Mouse (Mus musculus) forebrain, embryonic 13.5 days (tissue): Measurements from ENCODE around the gene Kbtbd12. TPM values are rescaled to one million over a fixed set of nuclear protein-coding genes. Genes with fewer than 3 reads are reported as not detected.
A peak's percentile ranks its signal among the peaks of the same experiment; 100 is the strongest.

Experiments
- ATAC-seq: fragments of 200-750 bp; cut with Nextera tagmentation; 2 replicates; pipeline ENCODE4 v1.8.0; 2017
- H3K27ac ChIP-seq: fragments of 300-500 bp; sonication (generic); 2 replicates; pipeline ENCODE4 v1.5.1; 2015; ENCODE audit warnings: inconsistent platforms, mild to moderate bottlenecking, moderate library complexity
- H3K27me3 ChIP-seq: fragments of 300-500 bp; sonication (generic); 2 replicates; pipeline ENCODE4 v1.6.1; 2015; ENCODE audit warnings: mild to moderate bottlenecking, inconsistent platforms
- H3K36me3 ChIP-seq: fragments of 300-500 bp; sonication (generic); 2 replicates; pipeline ENCODE4 v1.6.1; 2015; ENCODE audit warnings: mild to moderate bottlenecking, inconsistent platforms; ENCODE audit not compliant: poor library complexity, severe bottlenecking
- H3K4me1 ChIP-seq: fragments of 300-500 bp; sonication (generic); 2 replicates; pipeline ENCODE4 v1.6.1; 2015; ENCODE audit warnings: inconsistent platforms
- H3K4me2 ChIP-seq: fragments of 300-500 bp; sonication (generic); 2 replicates; pipeline ENCODE4 v1.6.1; 2015; ENCODE audit warnings: inconsistent platforms, mild to moderate bottlenecking, moderate library complexity
- H3K4me3 ChIP-seq: fragments of 300-500 bp; sonication (generic); 2 replicates; pipeline ENCODE4 v1.5.1; 2015; ENCODE audit warnings: mild to moderate bottlenecking, inconsistent platforms
- H3K9ac ChIP-seq: fragments of 300-500 bp; sonication (generic); 2 replicates; pipeline ENCODE4 v1.6.1; 2015; ENCODE audit warnings: mild to moderate bottlenecking, inconsistent platforms
- H3K9me3 ChIP-seq: fragments of 300-500 bp; sonication (generic); replicated peaks from 2 replicates; pipeline ENCODE4 v1.6.1; 2016; ENCODE audit warnings: inconsistent platforms
- WGBS: fragments of 180-500 bp; shearing (Covaris S2); methylation state at CpG from one replicate; pipeline ENCODE4 v1.1.7; 2015; 5-methylcytosine and 5-hydroxymethylcytosine counted together
- polyA plus RNA-seq: library from polyadenylated mRNA; unstranded; fragments of >200 nt; fragmentation: Nextera tagmentation; extraction: Ambion mirVana; gene quantifications from 2 replicates; pipeline ENCODE4 v1.2.1, GENCODE M21; 2015

The Kbtbd12 gene
- polyA plus RNA-seq, 1 experiment from 2014 or later: not detected

DNA sequence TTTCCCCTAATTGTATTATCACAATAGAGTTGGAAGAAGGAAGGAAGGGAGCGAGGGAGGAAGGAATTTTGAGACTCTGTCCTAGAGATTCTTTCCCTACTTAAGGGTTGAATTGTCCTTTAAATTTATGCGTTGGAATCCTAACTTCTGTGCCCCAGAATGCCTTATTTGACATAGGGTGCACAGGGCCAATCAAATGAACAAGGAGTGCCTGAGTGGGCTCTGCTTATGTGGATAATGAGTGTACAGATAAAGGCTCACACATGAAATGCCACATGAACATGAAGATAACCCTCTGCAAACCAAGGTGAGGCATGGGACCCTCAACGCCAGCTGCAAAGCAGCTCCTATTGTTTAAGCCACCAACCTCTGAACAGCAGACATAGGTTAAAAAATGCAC lies 2.6 kb upstream of the Kbtbd12 start:
- H3K4me1 ChIP-seq: peaks cover 19% of the 10 kb centered on the region
- WGBS: 10% methylated on average over 3 of the region's 3 CpGs
- H3K36me3 ChIP-seq: no peaks in the 10 kb centered on the region
- H3K9ac ChIP-seq: peak overlapping the region; percentile 46; the same call in 1 of the 2 replicates
- H3K4me3 ChIP-seq: no peak overlapping the region
- H3K27ac ChIP-seq: peak overlapping the region; percentile 35; the same call in 1 of the 2 replicates
- H3K9me3 ChIP-seq: peaks cover 12% of the 10 kb centered on the region
- H3K4me2 ChIP-seq: peak overlapping the region; percentile 49
- no peaks in the 10 kb centered on the region for H3K27me3 ChIP-seq
- ATAC-seq: no peak

- H3K9me3 ChIP-seq: peaks cover 12% of the 10 kb centered on the region
- H3K4me3 ChIP-seq: 0 out of 2 replicates have a peak overlapping the region, but pooled peaks have one; percentile 15
- H3K4me1 ChIP-seq: peaks cover 19% of the 10 kb centered on the region
- no peaks in the 10 kb centered on the region for H3K27me3 ChIP-seq
- WGBS: under 1% methylated on average over 9 of the region's 9 CpGs
- H3K27ac ChIP-seq: peak overlapping the region; percentile 35; the same call in 1 of the 2 replicates
- H3K4me2 ChIP-seq: peak overlapping the region; percentile 49
- H3K9ac ChIP-seq: peak overlapping the region; percentile 46; the same call in 1 of the 2 replicates
- peak; percentile 80 for ATAC-seq
- H3K36me3 ChIP-seq: no peaks in the 10 kb centered on the region
Measured at GRCm38 (mm10) chr6:88639921-88640320, 2.2 kb upstream of the Kbtbd12 start.

DNA sequence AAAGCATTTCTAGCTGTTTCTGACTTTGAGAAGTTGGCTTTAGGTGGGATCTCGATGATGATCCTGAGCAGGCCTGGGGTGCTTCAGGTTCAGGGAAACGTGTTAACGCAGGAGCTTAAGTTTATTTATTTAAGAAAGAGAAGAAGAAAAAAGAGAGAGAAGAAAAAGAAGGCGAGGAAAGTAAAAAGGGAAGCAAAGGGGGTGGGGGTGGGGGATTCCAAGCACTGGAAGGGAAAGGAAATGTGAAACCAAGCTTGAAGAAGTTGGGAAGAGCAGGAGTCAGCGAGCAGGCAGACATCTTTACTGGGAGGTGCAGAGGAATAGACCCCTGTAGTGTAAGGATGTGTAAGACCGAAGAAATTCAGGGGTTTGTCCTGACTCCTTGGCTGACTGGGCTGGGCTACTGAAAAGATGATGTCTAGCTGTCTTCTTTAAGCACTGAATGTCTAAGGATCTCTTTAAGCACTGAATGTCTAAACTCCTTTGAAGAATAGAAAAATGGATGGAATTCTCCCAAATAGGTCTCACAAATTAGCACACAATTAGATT lies 1.7 kb upstream of the Kbtbd12 start:
- ATAC-seq: no peak; the same call in 1 of the 2 replicates
- no peaks in the 10 kb centered on the region for H3K27me3 ChIP-seq
- 22% methylated on average over 6 of the region's 6 CpGs for WGBS

GRCm38 (mm10) chr6:88638917-88639316 lies 1.2 kb upstream of the Kbtbd12 start:
- no peak overlapping the region for H3K27ac ChIP-seq
- ATAC-seq: no peak

More for the DNA sequence above, 1.7 kb upstream of the Kbtbd12 start:
- Histone ChIP-seq H3K27ac (no peak overlapping the region; the same call in 1 of the 2 replicates), H3K36me3 (no peaks in the 10 kb centered on the region), H3K4me2 (peak overlapping the region; percentile 49), H3K9ac (no peak overlapping the region), H3K4me3 (no peak overlapping the region), H3K4me1 (peaks cover 19% of the 10 kb centered on the region), H3K9me3 (peaks cover 12% of the 10 kb centered on the region)

DNA sequence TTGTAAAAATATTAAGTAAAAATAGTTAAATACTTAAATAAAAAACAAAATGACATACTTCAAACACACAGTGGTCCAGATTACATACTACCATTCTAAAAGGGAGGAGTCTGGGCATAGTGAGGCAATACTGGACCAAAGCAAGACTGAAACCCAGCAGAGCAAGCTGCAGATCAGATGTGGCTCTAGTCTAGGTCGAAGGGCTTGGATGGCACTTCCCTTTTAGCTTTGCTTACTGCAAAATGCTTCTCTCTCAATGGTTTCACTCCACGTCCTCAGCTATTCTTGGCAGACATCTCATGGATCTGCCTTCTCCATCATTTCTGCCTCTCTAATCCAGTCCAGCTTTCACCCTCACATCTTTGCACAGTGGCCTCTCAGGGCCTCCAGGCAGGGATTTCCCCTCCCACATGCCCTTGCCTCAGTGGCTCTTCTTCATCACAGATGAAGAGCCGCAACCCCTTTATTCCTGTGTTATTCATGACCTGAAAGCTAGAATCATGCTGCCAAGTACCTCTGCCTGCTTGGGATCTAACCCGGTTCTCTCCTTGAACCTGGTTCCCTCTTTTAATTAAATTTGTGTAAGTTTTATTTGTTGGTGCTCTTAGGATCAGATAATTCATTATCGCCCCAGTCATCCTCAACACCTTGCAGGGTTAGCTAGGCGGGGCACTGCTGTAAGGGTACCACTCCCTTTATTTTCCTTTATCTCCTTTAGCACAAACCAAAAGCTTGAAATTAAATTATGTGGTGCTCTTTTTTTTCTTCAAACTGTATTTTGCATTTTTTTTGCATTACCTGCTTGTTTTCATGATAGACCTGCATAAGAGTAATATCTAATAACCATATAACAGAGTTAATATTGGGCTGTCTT lies 1.6 kb downstream of the Kbtbd12 start:
- 91% methylated on average over 6 of the region's 6 CpGs for WGBS
- Histone ChIP-seq H3K9ac (no peak overlapping the region), H3K4me1 (peaks cover 19% of the 10 kb centered on the region), H3K4me2 (no peak overlapping the region), H3K27me3 (no peaks in the 10 kb centered on the region), H3K27ac (no peak overlapping the region), H3K4me3 (no peak overlapping the region), H3K36me3 (no peaks in the 10 kb centered on the region), H3K9me3 (peaks cover 12% of the 10 kb centered on the region)
- no peak for ATAC-seq

More at GRCm38 (mm10) chr6:88638917-88639316, 1.2 kb upstream of the Kbtbd12 start:
- Histone ChIP-seq H3K9ac (no peak overlapping the region), H3K4me2 (no peak overlapping the region), H3K27me3 (no peaks in the 10 kb centered on the region), H3K4me3 (no peak overlapping the region), H3K9me3 (peaks cover 12% of the 10 kb centered on the region), H3K4me1 (peaks cover 19% of the 10 kb centered on the region), H3K36me3 (no peaks in the 10 kb centered on the region)
- 36% methylated on average over 1 of the region's 1 CpGs for WGBS

DNA sequence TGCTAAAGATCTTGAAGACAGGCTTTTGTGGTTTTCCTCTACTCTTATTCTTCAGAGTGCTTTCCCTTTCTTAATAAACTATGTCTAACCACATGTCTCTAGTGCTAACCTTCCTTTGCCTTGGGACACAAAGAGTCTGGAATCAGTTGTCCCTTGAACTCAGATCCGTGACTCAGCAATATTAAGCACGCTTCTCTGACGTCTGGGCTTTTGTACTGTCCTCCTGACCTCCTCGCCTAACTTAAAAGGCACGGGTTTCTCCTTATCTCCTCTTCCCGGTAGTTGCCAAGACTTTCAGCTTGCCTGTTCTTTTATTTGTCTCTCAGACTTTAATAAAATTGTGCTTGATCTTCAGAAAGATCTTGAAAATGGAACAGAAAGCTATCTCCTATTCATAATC lies 6.5 kb downstream of the Kbtbd12 start:
- H3K4me2 ChIP-seq: no peak overlapping the region
- WGBS: 73% methylated on average over 6 of the region's 6 CpGs
- H3K4me3 ChIP-seq: no peak overlapping the region
- H3K27ac ChIP-seq: no peak overlapping the region
- peaks cover 10% of the 10 kb centered on the region for H3K4me1 ChIP-seq
- H3K27me3 ChIP-seq: 0 out of 2 replicates have a peak, but pooled peaks cover 4% of the 10 kb centered on the region
- ATAC-seq: no peak
- H3K9me3 ChIP-seq: no peaks in the 10 kb centered on the region
- H3K9ac ChIP-seq: no peak overlapping the region
- H3K36me3 ChIP-seq: no peaks in the 10 kb centered on the region

DNA sequence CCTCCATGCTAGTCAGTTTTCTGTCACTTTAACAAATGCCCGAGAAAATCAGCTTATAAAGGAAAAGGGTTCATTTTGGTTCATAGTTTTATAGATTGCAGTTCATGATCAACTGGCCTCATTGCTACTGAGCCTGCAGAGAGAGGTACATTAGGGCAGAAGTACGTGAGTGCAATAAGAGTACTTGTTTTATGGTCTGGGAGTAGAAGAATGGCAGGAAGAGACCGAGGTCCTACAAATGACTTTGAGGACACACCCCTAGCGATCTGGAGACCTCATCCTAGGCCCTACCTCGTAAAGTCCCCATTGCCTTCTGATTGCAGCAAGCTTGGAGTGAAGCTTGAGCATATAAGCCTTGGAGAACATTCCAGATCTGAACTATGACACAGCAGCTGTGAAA lies 7.2 kb downstream of the Kbtbd12 start:
- WGBS: 76% methylated on average over 5 of the region's 5 CpGs
- no peaks in the 10 kb centered on the region for H3K9me3 ChIP-seq

DNA sequence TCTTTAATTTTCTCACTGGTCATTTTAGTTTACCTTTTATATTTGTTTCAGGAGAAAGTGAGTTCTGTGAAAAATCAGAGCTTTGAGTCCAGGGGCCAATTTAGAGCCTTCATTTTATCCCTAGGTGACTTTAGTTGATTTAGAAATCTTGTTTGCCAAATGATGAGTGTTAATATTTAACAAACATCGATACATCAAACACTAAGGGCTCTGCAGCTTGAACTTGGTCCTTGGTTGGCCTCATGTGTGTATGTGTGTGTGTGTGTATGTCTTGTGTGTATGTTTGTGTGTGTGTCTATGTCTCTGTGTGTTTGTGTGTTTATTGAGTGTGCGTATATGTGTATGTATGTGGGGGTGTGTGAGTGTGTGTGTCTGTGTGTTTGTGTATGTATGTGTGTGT lies 7.9 kb downstream of the Kbtbd12 start:
- Histone ChIP-seq H3K9ac (no peak overlapping the region), H3K4me1 (peaks cover 11% of the 10 kb centered on the region), H3K27ac (no peak overlapping the region), H3K4me3 (no peak overlapping the region), H3K27me3 (0 out of 2 replicates have a peak, but pooled peaks cover 4% of the 10 kb centered on the region), H3K36me3 (no peaks in the 10 kb centered on the region), H3K4me2 (no peak overlapping the region), H3K9me3 (no peaks in the 10 kb centered on the region)
- WGBS: 89% methylated on average over 2 of the region's 2 CpGs
- ATAC-seq: no peak

More for the DNA sequence above, 7.2 kb downstream of the Kbtbd12 start:
- Histone ChIP-seq H3K9ac (no peak overlapping the region), H3K27ac (no peak overlapping the region), H3K27me3 (0 out of 2 replicates have a peak, but pooled peaks cover 4% of the 10 kb centered on the region), H3K4me1 (peaks cover 11% of the 10 kb centered on the region), H3K4me2 (no peak overlapping the region), H3K4me3 (no peak overlapping the region), H3K36me3 (no peaks in the 10 kb centered on the region)
- no peak for ATAC-seq

DNA sequence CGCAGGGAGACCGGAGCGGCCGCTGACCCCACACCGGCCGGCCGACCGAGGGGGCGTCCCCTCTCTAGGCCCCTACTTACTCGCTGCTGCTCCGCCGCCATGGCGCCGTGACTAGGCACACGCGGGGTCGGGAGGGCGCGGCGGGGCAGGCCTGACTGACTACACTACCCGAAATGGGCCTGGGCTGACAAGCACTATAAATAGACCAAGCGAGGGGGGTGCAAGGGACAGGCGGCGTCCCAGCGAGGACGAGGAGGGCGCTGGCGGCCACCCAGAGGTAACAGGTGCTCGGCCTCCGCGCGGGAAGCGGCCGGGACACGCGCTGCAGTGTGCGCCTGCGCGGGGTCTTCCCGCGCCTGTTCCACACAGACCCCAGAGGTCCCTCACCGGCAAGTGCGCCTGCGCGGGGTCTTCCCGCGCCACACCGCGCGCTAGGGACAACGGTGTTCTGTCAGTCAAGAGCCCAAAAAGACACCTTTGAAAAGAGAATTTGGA lies 10.4 kb downstream of the Kbtbd12 start:
- H3K9me3 ChIP-seq: no peaks in the 10 kb centered on the region
- H3K27ac ChIP-seq: peak overlapping the region; percentile 63
- H3K4me1 ChIP-seq: peaks cover 11% of the 10 kb centered on the region
- WGBS: under 1% methylated on average over 49 of the region's 51 CpGs
- H3K36me3 ChIP-seq: no peaks in the 10 kb centered on the region
- peak overlapping the region; percentile 93 for H3K4me2 ChIP-seq
- 0 out of 2 replicates have a peak, but pooled peaks cover 4% of the 10 kb centered on the region for H3K27me3 ChIP-seq
- H3K4me3 ChIP-seq: peak overlapping the region; percentile 56
- H3K9ac ChIP-seq: peak overlapping the region; percentile 72
- peak; percentile 97 for ATAC-seq

DNA sequence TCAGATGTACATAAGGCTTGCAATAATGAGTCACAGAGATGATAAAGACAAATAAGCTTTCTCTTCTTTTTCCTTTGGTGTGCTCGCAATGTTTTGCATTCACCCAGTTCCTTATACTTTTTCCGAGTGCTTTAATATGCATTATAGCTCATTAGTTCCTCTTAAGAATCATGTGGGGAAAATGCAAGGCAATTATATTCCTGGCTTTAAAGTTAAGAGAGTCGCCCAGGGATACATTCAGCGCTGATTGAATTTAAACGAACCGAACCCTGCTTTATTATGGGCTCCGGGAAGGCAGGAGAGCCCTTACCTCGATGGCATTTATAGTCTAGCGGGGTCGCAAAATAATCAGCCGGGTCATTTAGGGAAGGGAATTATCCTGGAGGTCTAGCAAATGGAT lies 10.8 kb downstream of the Kbtbd12 start:
- peak overlapping the region; percentile 63 for H3K27ac ChIP-seq

GRCm38 (mm10) chr6:88626462-88626861 lies 11.3 kb downstream of the Kbtbd12 start:
- Histone ChIP-seq H3K9ac (no peak overlapping the region), H3K27me3 (0 out of 2 replicates have a peak, but pooled peaks cover 4% of the 10 kb centered on the region), H3K27ac (0 out of 2 replicates have a peak overlapping the region, but pooled peaks have one; percentile 63), H3K36me3 (no peaks in the 10 kb centered on the region), H3K4me2 (peak overlapping the region; percentile 93), H3K4me3 (no peak overlapping the region; the same call in 1 of the 2 replicates), H3K9me3 (no peaks in the 10 kb centered on the region), H3K4me1 (peaks cover 11% of the 10 kb centered on the region)
- no peak for ATAC-seq
- 49% methylated on average over 4 of the region's 4 CpGs for WGBS

More for the DNA sequence above, 10.8 kb downstream of the Kbtbd12 start:
- Histone ChIP-seq H3K4me3 (peak overlapping the region; percentile 56), H3K4me1 (peaks cover 11% of the 10 kb centered on the region), H3K27me3 (0 out of 2 replicates have a peak, but pooled peaks cover 4% of the 10 kb centered on the region), H3K9me3 (no peaks in the 10 kb centered on the region), H3K4me2 (peak overlapping the region; percentile 93), H3K9ac (peak overlapping the region; percentile 72), H3K36me3 (no peaks in the 10 kb centered on the region)
- ATAC-seq: no peak; the same call in 1 of the 2 replicates
- 9% methylated on average over 11 of the region's 11 CpGs for WGBS
